Mouse (Mus musculus) left cerebral cortex, adult 8-10 months (tissue): ENCODE data around the gene Wdr83. TPM values are rescaled to one million over a fixed set of nuclear protein-coding genes. Genes with fewer than 3 reads are reported as not detected.
A peak's percentile ranks its signal among the peaks of the same experiment; 100 is the strongest.

Source experiments
- DNase-seq, 2 experiments: peaks; one replicate each; pipeline ENCODE4 v3.0.0; 2022; ENCODE audit warnings: low spot score in 2 of 2
- total RNA-seq, 4 experiments: library from RNA; stranded (reverse); gene quantifications; 2 replicates each; pipeline ENCODE4 v1.2.4; 2022

Gene Wdr83
- total RNA-seq, 4 experiments from 2014 or later: 20.0 to 35.2 (median 26.5) TPM

DNA sequence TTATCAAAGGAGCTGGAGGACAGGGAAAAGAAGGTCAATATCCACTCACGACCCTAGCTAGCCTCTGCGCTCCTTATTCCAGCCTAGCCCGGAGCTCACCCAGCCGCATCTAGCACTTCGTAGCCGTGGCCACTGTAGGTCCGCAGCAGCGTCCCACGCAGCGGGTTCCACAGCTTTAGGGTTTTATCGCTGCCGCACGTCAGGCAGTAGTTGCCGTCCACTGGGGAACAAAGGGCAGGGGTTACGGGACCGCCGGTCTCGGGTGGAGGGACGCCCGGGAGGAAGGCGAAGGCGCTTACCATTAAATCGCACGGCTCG is 933 bp downstream of the Wdr83 start:
- DNase-seq: no peak

DNA sequence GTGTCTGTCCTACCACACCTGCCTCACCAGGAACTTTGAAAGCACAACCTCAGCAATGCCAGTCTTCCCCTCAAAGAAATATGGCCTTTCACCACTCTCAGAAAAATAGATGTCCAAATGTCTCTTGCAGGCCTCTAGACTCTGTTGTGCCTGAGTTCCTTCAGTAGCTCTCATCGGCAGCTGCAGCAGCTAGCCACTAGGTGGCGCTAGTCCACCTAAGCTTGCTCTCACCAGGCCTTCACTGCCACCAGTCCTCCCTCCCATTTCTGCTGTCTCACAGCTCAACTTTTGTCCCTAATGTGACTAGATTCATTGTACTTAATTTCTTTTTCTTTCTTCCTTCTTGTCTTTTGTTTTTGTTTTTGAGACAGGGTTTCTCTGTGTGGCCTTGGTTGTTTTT is 4.1 kb downstream of the Wdr83 start:
- DNase-seq: no peak

- DNase-seq: no peak
Observed at GRCm38 (mm10) chr8:85076001-85076400, 5.1 kb downstream of the Wdr83 start.

DNA sequence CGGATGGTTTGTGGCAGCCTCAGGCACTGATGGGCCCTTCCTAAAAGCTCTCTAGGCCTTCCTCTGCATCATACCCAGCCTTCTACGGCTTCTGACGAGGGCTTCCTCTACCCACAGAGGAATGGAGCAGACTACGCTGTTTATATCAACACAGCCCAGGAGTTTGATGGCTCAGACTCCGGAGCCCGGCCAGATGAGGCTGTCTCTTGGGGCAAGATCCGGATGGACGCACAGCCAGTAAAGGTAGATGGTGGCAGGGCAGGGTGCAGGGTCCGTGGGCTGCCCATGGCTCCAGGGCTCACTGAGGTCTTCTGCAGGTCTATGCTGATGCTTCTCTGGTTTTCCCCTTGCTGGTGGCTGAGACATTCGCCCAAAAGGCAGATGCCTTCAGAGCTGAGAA is 6.5 kb downstream of the Wdr83 start:
- no peak for DNase-seq

DNA sequence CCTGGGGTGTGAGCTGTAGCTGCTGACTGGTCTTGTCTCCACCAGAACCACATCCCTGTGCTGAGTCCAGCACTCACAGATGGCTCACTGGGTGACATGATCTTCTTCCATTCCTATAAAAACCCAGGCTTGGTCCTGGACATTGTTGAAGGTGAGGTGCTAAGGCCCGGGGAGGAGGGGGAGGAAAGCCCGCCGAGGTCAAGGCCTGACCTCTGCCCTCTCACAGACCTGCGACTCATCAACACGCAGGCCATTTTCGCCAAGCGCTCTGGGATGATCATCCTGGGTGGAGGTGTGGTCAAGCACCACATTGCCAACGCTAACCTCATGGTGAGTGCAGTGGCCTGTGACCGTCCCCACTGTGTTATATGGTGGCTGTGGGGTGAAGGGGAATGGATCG is 6.9 kb downstream of the Wdr83 start:
- DNase-seq: no peak

DNA sequence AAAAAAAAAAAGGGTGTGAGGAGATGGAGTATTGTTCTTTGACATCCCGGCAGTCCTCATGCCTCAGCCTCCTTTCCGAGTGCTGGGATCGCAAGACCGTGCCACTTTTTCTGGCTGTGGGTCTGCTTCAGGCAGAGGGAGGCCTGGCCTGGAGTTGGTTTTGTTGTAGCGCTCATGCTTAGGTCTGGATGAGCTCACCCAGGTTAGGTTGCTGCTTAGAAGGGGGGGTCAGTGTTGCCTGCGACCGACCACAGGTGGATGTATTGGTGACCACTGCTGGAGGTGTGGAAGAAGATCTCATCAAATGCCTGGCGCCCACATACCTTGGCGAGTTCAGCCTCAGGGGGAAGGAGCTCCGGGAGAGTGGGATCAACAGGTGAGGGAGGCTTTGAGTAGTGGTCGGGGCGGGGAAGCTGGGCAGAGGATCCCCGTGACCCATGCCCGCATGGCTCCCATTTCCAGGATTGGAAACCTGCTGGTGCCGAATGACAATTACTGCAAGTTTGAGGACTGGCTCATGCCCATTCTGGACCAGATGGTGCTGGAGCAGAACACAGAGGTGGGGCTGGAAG is 8.0 kb downstream of the Wdr83 start:
- no peak for DNase-seq

GRCm38 (mm10) chr8:85072364-85072929 is 8.7 kb downstream of the Wdr83 start:
- no peak for DNase-seq

DNA sequence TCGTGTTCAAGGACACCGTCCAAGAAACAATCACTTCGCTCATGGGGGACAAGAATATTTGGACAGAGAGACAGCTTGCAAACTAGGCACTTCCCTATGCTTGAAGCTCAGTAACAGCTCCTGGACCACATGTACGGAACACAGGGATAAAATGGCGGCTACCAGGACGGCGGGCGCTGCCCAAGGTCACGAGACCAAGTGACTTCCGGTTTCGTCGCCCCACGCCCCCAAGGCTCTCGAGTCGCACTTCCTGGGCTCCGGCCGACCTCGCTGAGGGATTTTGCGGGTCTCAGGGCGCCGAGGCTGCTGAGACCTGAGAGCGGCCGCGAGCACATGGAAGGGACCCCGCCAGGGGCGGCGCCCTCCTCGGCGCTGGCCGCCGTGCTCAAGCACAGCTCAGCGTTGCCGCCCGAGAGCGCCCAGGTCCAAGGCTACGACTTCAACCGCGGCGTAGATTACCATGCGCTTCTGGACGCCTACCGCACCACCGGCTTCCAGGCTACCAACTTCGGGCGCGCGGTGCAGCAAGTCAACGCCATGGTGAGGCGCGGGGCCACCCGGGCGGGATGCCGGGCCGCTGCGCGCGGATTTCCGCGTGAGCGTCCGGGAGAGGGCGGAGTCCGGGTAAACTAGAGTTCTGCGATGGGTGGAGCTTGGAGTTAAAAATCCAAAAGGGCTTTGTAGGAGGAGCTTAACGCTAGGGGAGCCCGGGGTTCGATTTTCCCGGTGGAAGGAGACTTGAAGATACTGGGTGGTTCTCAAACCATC is 9.4 kb downstream of the Wdr83 start, which contains the start of gene Dhps:
Dhps (plus strand) TSS at position 244 of the 768 bp plus-strand sequence.
- peak; percentile 79 to 91 for DNase-seq

GRCm38 (mm10) chr8:85071041-85071440 is 10.1 kb downstream of the Wdr83 start:
- DNase-seq: no peak

DNA sequence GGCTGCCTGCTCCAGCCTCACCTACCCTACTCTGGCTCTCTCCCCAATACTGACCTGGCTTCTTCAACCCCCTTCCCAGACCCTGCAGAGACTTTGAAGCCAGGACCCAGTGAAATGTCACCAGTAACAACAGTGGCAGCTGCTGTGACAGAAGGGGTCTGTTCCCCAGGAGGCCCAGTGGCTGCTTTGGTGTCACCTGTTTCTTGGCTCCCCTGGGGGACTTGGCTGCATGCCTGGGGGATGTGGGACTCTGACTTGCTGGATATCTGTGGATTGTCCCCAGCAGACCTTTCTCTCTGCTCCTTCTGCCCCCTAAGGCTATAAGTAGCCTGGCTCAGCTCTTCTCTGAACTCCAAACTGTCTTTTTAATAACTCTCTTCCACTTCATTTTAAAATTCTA is 13.1 kb downstream of the Wdr83 start, which contains the start of gene Gm5741:
Gm5741 (minus strand) TSS at position 1 of the 400 bp plus-strand sequence.
- no peak for DNase-seq

DNA sequence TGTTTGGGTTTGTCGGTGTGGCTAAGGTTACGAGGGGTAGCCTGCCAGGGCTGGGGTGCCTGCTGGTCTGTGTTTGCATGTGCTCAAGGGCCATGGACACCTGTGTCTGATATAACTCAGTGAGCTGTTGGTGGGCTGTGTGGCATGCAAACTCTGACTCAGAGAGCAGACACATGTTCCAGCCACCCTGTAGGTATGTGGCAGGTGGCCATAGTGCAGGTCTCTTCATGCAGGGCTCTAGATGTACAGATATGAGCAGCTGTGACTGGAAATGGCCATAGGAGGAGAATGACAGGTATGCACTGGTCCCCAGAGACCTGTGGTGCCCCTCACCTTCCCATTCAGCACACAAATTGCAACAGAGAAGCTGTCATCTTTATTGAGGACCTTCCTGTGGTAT is 14.0 kb downstream of the Wdr83 start:
- no peak for DNase-seq

GRCm38 (mm10) chr8:85065213-85065612 is 15.9 kb downstream of the Wdr83 start:
- no peak for DNase-seq

DNA sequence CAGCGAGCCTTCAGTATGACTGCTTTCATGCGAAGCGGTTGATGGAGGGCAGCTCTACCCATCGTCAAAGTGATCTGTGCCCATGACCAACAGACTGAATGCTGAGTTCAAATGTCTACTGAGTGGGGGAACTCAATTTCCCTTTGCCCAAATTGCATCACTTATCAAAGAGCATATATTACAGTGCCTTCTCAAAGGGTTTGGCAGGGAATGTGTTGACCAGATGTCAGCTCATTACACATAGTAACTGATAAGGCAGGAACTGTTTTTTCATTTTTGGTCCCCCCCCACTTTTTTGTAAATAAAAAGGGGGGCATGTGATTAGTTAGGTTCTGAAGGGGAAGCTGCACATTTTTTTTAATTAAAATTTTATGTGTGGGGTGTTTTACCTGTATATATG is 18.5 kb downstream of the Wdr83 start:
- no peak for DNase-seq

DNA sequence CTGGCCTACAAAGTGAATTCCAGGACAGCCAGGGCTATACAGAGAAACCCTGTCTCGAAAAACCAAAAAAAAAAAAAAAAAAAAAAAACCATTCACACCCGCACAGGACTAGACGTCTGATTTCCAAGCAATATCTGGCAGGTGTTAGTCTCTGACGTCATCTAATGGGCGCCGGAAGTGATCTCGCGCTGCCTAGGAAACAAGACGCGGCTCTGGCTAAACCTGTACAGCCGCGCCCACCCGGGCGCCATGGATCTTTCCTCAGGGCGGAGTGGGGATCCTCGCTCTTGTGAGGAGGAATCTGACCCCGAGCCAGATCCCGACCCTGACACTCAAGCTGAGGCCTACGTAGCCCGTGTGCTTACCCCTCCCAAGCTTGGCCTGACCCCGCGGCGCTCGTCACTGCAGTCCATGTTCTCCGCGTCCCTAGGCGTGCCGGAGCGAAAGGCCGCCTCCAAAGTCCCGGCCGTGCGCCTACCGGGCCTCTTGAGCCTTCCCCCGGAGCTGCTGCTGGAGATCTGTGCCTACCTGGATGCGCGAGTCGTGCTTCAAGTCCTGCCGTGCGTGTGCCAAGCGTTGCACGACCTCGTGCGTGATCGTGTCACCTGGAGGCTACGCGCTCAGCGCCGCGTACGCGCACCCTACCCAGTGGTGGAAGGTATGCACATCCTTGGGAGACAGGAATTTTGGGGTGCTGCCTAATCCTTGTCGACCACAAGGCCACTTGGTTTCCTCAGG is 21.1 kb downstream of the Wdr83 start, which contains the start of gene Fbxw9:
Fbxw9 (plus strand) TSS at position 177 of the 738 bp plus-strand sequence.
- peak; percentile 84 to 91 for DNase-seq

DNA sequence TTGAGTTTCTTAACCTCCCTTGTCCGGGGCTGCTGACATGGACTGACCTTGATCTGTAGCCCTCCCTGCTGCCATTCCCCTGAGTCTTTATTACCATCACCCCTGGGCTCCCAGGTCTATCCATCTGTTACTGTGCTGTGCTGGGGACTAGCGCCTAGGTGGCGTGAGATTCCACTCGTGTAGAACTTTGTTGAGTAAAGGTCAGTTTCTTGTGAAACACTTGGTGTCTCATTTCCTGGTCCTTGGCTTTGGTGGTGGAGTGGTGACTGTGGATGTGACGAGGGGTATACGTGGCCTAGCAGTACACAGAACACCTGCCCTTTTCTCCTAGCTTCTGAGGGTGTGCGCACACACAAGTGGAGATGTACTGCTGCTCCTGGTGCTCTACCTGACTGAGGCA is 23.7 kb downstream of the Wdr83 start:
- DNase-seq: no peak

- DNase-seq: no peak
Observed at GRCm38 (mm10) chr8:85043619-85044018, 37.5 kb downstream of the Wdr83 start.

DNA sequence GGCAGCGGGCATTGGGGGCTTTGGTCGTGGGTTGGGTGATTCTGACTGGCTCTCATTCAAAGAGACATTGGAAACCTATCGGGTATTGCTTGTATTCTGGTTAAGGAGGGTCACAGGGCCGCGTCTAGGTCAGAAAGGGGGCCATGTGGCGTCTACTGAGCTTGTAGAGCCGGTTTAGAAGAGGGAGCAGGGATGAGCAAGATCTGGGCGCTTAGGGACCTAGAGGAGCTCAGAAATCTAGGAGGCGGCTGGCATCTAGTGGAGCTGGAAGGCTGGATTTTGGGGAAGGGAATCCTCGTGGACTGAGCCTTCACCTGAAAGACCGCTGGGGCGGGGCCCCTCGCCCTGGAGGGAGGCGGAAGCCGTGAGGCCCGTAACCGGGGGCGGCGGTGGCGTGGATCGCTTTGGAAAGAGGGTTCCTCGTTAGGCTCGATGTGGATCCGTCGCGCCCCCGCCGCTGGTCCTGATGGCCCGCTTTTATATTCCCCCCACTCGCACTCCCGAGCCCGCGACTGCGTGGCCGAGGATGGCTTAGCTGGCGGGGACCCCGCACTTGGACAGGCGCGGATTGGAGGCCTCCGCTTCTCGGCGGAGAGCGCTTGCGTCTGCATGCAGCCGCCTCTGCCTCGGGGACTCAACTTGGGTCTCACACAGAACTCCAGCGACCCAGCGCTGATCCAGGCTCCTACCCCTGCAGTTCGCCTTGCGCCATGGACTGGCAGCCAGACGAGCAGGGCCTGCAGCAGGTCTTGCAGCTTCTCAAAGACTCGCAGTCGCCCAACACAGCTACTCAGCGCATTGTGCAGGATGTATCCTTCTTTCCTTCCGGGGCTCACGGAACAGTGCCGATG is 43.2 kb downstream of the Wdr83 start:
- DNase-seq: peak; percentile 57 to 59

- no peak for DNase-seq
Observed at GRCm38 (mm10) chr8:85037366-85037680, 43.8 kb downstream of the Wdr83 start.

GRCm38 (mm10) chr8:85036718-85037365 is 44.3 kb downstream of the Wdr83 start, which contains the start of gene Tnpo2:
Gene Tnpo2 (plus strand): TSS chr8:85036915.
- DNase-seq: peak; percentile 72 to 95

GRCm38 (mm10) chr8:85036381-85036717 is 44.8 kb downstream of the Wdr83 start:
- no peak for DNase-seq
